Mouse (Mus musculus): Measurements from ENCODE around the gene Adnp. TPM values are rescaled to one million over a fixed set of nuclear protein-coding genes. Genes with fewer than 3 reads are reported as not detected.
A peak's percentile ranks its signal among the peaks of the same experiment; 100 is the strongest.
"Not testable (repeated sequence)": the region's sequence is repeated elsewhere in the genome, so short reads cannot be mapped to it uniquely, and the experiment has no call there.

Adnp gene
- polyA plus RNA-seq, 1 experiment, result 8.2 TPM

DNA sequence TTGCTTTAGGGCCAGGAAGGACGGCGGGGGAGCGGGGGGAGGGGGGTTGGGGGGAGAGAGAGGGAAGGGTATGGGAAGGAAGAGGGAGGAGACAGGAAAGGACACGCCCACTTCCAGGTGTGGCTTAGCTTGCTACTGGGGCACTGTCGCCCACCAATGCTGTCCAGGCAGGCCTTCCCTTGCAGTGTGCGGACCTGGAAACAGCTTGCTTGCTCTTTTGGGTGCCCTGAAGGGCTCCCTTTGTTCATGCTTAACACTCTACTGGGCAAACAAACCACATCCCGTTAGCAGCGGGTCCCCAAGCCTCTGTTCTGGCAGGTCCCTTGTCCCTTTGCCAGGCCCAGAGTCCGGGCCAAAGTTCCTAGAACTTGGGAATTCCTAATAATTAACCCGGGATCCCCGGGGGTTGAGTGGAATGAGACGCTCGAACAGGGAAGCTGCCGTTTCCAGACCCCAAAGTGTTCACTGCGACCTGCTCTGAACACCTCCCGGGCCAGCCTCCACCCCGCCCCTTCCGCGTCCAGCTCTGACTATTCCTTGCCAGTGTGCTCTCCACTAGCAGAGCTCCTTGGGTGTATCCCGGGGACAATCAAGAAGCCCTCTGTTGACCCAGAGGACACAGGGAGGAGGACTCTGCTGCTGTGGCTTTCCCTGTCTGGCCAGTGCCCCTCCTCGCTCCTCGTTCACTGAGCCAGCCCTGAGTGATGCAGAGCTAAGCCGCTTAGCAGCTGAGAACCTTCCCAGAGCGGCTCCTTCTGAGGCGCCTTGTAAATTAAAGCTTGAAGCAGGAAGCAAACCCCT lies 47.8 kb downstream of the Adnp start:
- Histone ChIP-seq H3K36me3 (ENCODE audit: control insufficient read depth, insufficient read depth) (no peaks in the 10 kb centered on the region), H3K4me3 (no peak overlapping the region), H3K4me2 (ENCODE audit: low read depth) (no peak overlapping the region), H3K79me2 (ENCODE audit: control insufficient read depth, insufficient read depth) (no peaks in the 10 kb centered on the region), H3ac (ENCODE audit: control insufficient read depth, insufficient read length) (no peak overlapping the region), H3K27me3 (ENCODE audit: control insufficient read depth, insufficient read depth, insufficient read length) (no peaks in the 10 kb centered on the region)
- no peak for TF ChIP-seq TCF12 (IDR thresholded peaks at IDR 0.05; ENCODE audit: insufficient read depth, poor library complexity, severe bottlenecking)
- no peak for TF ChIP-seq E2F4 (IDR thresholded peaks at IDR 0.05; ENCODE audit: insufficient read depth)
- no peak for TF ChIP-seq MYOD1 (IDR thresholded peaks at IDR 0.05; ENCODE audit: control insufficient read depth in 1 of 3, insufficient read length in 2 of 3, low read depth in 2 of 3)

DNA sequence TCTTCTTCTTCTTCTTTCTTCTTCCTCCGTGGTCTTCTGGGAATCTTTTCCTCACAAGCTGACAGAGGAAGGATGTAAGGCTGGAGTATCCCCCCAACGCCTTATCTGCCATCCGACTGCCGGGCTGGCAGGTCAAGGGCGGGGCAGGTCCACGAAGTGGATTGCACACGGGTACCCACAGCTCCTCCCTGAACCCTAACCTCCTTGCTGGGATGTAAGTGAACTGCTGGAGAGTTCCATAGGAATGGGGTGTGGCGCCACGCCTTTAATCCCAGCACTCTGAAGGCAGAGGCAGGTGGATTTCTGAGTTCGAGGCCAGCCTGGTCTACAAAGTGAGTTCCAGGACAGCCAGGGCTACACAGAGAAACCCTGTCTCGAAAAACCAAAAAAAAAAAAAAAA lies 48.9 kb downstream of the Adnp start:
- H3K27me3 ChIP-seq (ENCODE audit: control insufficient read depth, insufficient read depth, insufficient read length); H3K4me3 ChIP-seq; H3K79me2 ChIP-seq (ENCODE audit: control insufficient read depth, insufficient read depth); H3ac ChIP-seq (ENCODE audit: control insufficient read depth, insufficient read length); H3K4me2 ChIP-seq (ENCODE audit: low read depth); H3K36me3 ChIP-seq (ENCODE audit: control insufficient read depth, insufficient read depth): not testable (repeated sequence)

DNA sequence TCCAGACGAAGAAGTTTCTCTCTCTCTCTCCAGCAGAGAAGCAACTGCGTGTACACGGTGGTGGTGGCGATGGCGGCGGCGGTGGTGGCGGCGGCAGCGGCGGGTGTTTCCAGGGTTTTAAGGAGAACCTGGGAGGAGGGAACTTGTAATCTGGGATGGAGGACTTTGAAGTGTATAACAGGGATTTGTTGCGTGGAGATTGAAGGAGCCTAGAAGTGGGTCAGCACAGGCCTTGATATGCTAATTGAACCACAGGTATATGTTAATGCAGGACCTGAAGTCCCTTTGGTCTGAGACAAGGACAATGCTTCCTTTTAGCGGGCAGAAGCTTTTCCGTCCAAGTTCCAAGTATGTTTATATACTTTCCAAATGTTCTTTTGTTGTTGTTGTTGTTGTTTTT lies 50.6 kb downstream of the Adnp start:
- H3K79me2 ChIP-seq (ENCODE audit: control insufficient read depth, insufficient read depth), result no peaks in the 10 kb centered on the region
- H3K36me3 ChIP-seq (ENCODE audit: control insufficient read depth, insufficient read depth), result no peaks in the 10 kb centered on the region
- no peak for TF ChIP-seq POLR2AphosphoS2 (IDR thresholded peaks at IDR 0.05; ENCODE audit: insufficient read length, low read depth)
- no peak overlapping the region for H3K4me2 ChIP-seq (ENCODE audit: low read depth)
- no peak overlapping the region for H3ac ChIP-seq (ENCODE audit: control insufficient read depth, insufficient read length)
- H3K4me3 ChIP-seq, result no peak overlapping the region
- H3K27me3 ChIP-seq (ENCODE audit: control insufficient read depth, insufficient read depth, insufficient read length), result no peaks in the 10 kb centered on the region

DNA sequence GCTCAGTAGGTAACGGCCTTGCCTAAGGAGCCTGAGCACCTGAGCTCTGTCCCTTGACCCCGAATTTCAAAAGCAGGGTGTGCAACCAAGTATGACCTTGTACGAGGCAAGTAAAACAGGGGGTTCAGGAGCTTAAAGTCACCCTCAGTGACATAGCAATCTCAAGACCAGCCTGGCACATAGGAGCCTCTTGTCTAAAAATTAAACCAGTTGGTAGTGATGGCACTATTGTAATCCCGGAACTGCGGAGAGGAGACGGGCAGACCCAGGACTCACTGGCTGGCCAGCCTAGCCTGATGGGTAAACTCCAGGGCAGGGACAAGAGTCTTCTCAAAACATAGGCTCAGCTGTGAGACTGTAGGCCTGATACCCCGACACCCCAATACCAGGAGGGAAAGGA lies 51.2 kb downstream of the Adnp start:
- no peaks in the 10 kb centered on the region for H3K36me3 ChIP-seq (ENCODE audit: control insufficient read depth, insufficient read depth)
- no peak overlapping the region for H3ac ChIP-seq (ENCODE audit: control insufficient read depth, insufficient read length)
- H3K4me3 ChIP-seq, result no peak overlapping the region
- no peaks in the 10 kb centered on the region for H3K79me2 ChIP-seq (ENCODE audit: control insufficient read depth, insufficient read depth)
- no peak overlapping the region for H3K4me2 ChIP-seq (ENCODE audit: low read depth)
- no peaks in the 10 kb centered on the region for H3K27me3 ChIP-seq (ENCODE audit: control insufficient read depth, insufficient read depth, insufficient read length)
- no peak for TF ChIP-seq MYOD1 (IDR thresholded peaks at IDR 0.05; ENCODE audit: control insufficient read depth in 1 of 3, insufficient read length in 2 of 3, low read depth in 2 of 3)
- TF ChIP-seq CEBPB (IDR thresholded peaks at IDR 0.05; ENCODE audit: insufficient read depth, poor library complexity, severe bottlenecking), result no peak
- no peak for TF ChIP-seq MAX (IDR thresholded peaks at IDR 0.05; ENCODE audit: low read depth)
- TF ChIP-seq SRF (IDR thresholded peaks at IDR 0.05; ENCODE audit: control insufficient read depth, insufficient read length, low read depth), result no peak
- no peak for TF ChIP-seq POLR2A (IDR thresholded peaks at IDR 0.05; ENCODE audit: insufficient read length, low read depth)
- no peak for TF ChIP-seq TCF12 (IDR thresholded peaks at IDR 0.05; ENCODE audit: insufficient read depth, poor library complexity, severe bottlenecking)
- no peak for TF ChIP-seq TCF3 (IDR thresholded peaks at IDR 0.05; ENCODE audit: insufficient read length, low read depth)
- TF ChIP-seq POLR2AphosphoS2 (IDR thresholded peaks at IDR 0.05; ENCODE audit: insufficient read length, low read depth), result no peak
- TF ChIP-seq REST (IDR thresholded peaks at IDR 0.05; ENCODE audit: insufficient read depth, insufficient read length), result no peak
- no peak for TF ChIP-seq USF1 (IDR thresholded peaks at IDR 0.05; ENCODE audit: low read depth)
- no peak for TF ChIP-seq E2F4 (IDR thresholded peaks at IDR 0.05; ENCODE audit: insufficient read depth)
- TF ChIP-seq MYOG (IDR thresholded peaks at IDR 0.05; ENCODE audit: control insufficient read depth in 1 of 3, insufficient read depth in 1 of 3, insufficient read length in 2 of 3, low read depth in 2 of 3), result no peak

DNA sequence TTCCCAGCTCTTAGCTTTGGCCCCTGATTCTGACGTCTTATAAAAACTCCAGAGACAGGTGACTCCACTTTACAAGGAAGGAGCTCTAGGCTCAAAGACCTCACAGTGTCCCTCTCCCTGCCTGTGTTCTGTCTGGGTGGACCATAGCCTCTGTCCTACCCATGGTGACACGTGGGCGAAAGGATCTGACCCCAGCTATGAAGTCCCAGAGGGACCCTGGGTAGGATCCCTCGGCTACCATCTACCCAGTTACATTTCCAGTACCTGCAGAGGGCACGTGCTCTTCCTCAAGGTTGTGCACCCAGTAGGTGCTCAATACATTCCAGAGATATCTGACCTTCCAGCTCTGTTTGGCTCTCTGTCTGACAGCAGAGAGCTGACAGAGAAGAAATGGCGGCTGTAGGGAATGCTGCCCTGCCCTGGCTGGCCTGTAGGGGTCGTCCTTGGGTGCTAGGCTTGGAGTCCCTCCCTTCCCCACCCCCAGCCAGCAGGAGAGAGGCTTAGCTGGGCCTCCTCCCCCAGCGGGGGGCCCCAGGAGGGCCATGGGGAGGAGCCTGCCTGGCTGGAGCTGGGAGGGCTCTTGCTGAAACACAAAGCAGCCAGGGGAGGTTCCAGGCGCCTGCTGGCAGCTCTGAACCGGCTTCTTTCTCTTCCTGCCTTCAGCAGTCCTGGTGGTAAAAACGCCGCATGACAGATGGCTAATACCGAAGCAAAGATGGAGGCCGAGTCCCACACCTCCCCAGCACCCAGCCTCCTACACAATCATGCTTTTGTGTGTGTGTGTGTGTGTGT lies 52.6 kb downstream of the Adnp start:
- Histone ChIP-seq H3K79me2 (ENCODE audit: control insufficient read depth, insufficient read depth) (no peaks in the 10 kb centered on the region), H3K36me3 (ENCODE audit: control insufficient read depth, insufficient read depth) (no peaks in the 10 kb centered on the region), H3K27me3 (ENCODE audit: control insufficient read depth, insufficient read depth, insufficient read length) (no peaks in the 10 kb centered on the region), H3K4me3 (no peak overlapping the region), H3K4me2 (ENCODE audit: low read depth) (peak overlapping the region; percentile 73), H3ac (ENCODE audit: control insufficient read depth, insufficient read length) (no peak overlapping the region)
- TF ChIP-seq POLR2AphosphoS2 (IDR thresholded peaks at IDR 0.05; ENCODE audit: insufficient read length, low read depth), result no peak
- no peak for TF ChIP-seq MAX (IDR thresholded peaks at IDR 0.05; ENCODE audit: low read depth)
- TF ChIP-seq USF1 (IDR thresholded peaks at IDR 0.05; ENCODE audit: low read depth), result no peak
- TF ChIP-seq SRF (IDR thresholded peaks at IDR 0.05; ENCODE audit: control insufficient read depth, insufficient read length, low read depth), result no peak
- no peak for TF ChIP-seq TCF12 (IDR thresholded peaks at IDR 0.05; ENCODE audit: insufficient read depth, poor library complexity, severe bottlenecking)
- TF ChIP-seq POLR2A (IDR thresholded peaks at IDR 0.05; ENCODE audit: insufficient read length, low read depth), result no peak
- no peak for TF ChIP-seq REST (IDR thresholded peaks at IDR 0.05; ENCODE audit: insufficient read depth, insufficient read length)
- no peak for TF ChIP-seq MYOG (IDR thresholded peaks at IDR 0.05; ENCODE audit: control insufficient read depth in 1 of 3, insufficient read depth in 1 of 3, insufficient read length in 2 of 3, low read depth in 2 of 3)
- no peak for TF ChIP-seq MYOD1 (IDR thresholded peaks at IDR 0.05; ENCODE audit: control insufficient read depth in 1 of 3, insufficient read length in 2 of 3, low read depth in 2 of 3)
- TF ChIP-seq CEBPB (IDR thresholded peaks at IDR 0.05; ENCODE audit: insufficient read depth, poor library complexity, severe bottlenecking), result no peak
- no peak for TF ChIP-seq TCF3 (IDR thresholded peaks at IDR 0.05; ENCODE audit: insufficient read length, low read depth)
- no peak for TF ChIP-seq E2F4 (IDR thresholded peaks at IDR 0.05; ENCODE audit: insufficient read depth)

Data from myocyte (in vitro differentiated cells).